Comparison of ENCODE assay signal across 8 mouse cellular contexts in genomic region chr1:64302833-64303358, GRCm38 (mm10).
A peak's percentile ranks its signal among the peaks of the same experiment; 100 is the strongest.
DNase-seq lines count a peak whose midpoint lies in the region; ATAC-seq and TF ChIP-seq lines count a peak whose summit lies in the region.

No protein-coding gene starts in this region.

- no peak overlapping the region for H3K27ac ChIP-seq in forebrain, embryonic 12.5 days
- peak overlapping the region; percentile 82 for H3K27ac ChIP-seq in liver, postnatal 0 days (ENCODE audit: low read depth)

- H3K36me3 ChIP-seq in forebrain, embryonic 12.5 days (replicated peaks), result no peaks in the 10 kb centered on the region
- no peaks in the 10 kb centered on the region for H3K36me3 ChIP-seq in liver, postnatal 0 days (replicated peaks; ENCODE audit: insufficient read depth, low read length)

- WGBS in forebrain, embryonic 12.5 days, result 5% methylated on average over 8 of the region's 10 CpGs
- WGBS in liver, postnatal 0 days (ENCODE audit: insufficient replicate concordance), result 8% methylated on average over 8 of the region's 10 CpGs

- H3K27me3 ChIP-seq in forebrain, embryonic 12.5 days, result 0 out of 2 replicates have a peak, but pooled peaks cover 4% of the 10 kb centered on the region
- H3K27me3 ChIP-seq in liver, postnatal 0 days (ENCODE audit: insufficient read depth, low read length), result no peaks in the 10 kb centered on the region

- TF ChIP-seq EP300 in liver, postnatal 0 days (IDR thresholded peaks at IDR 0.05; ENCODE audit: low read depth), result no peak

- TF ChIP-seq CTCF in liver, postnatal 0 days (IDR thresholded peaks at IDR 0.05; ENCODE audit: low read depth), result peak; percentile 27; the same call in 1 of the 2 replicates

- peaks cover 27% of the 10 kb centered on the region for H3K4me1 ChIP-seq in forebrain, embryonic 12.5 days
- peaks cover 12% of the 10 kb centered on the region; the same call in 1 of the 2 replicates for H3K4me1 ChIP-seq in liver, postnatal 0 days (ENCODE audit: insufficient read depth)

- intact Hi-C loops in heart, postnatal 25 days (cut with DNase I), result loop anchor here (2.0 to 10.0 kb wide), 5 partner anchors 180 to 538 kb away; partner anchors contain the start of genes 4933402D24Rik and Klf7

- H3K9ac ChIP-seq in forebrain, embryonic 12.5 days, result no peak overlapping the region
- peak overlapping the region; percentile 53; the same call in 1 of the 2 replicates for H3K9ac ChIP-seq in liver, postnatal 0 days (replicated peaks)

- H3K4me3 ChIP-seq in forebrain, embryonic 12.5 days (replicated peaks), result peak overlapping the region; percentile 14; the same call in 1 of the 2 replicates
- H3K4me3 ChIP-seq in liver, postnatal 0 days (ENCODE audit: low read depth, low read length), result peak overlapping the region; percentile 27; the same call in 1 of the 2 replicates

- peak; percentile 71 for DNase-seq in 416B (ENCODE audit: low read depth)
- peak; percentile 51 for DNase-seq in heart, postnatal 25 days (ENCODE audit: low spot score)
- peak; percentile 68 to 76 for DNase-seq in kidney, postnatal 36 days
- peak; percentile 70 for DNase-seq in liver, postnatal 0 days
- DNase-seq in neural tube, embryonic 10.5 days (ENCODE audit: extremely low spot score, low spot score), result peak; percentile 28
- peak; percentile 60 for DNase-seq in telencephalon, adult 2 months (ENCODE audit: low read depth, low spot score)

- peak overlapping the region; percentile 37 for H3K4me2 ChIP-seq in forebrain, embryonic 12.5 days
- H3K4me2 ChIP-seq in liver, postnatal 0 days (ENCODE audit: low read depth, low read length), result peak overlapping the region; percentile 63

- no peaks in the 10 kb centered on the region for H3K9me3 ChIP-seq in forebrain, embryonic 12.5 days
- H3K9me3 ChIP-seq in liver, postnatal 0 days (ENCODE audit: low read length), result no peaks in the 10 kb centered on the region

- ATAC-seq in activated CD4-positive, CD25-positive, alpha-beta regulatory T cell, adult 4 months, result peak; percentile 74
- no peak for ATAC-seq in forebrain, embryonic 12.5 days (ENCODE audit: low FRiP score)
- peak; percentile 51 for ATAC-seq in liver, postnatal 0 days
